Mouse (Mus musculus): ENCODE measurements at regions not wholly inside any gene's neighbourhood (a gene's known extent, or its start where the extent isn't known, plus 50 kb on each side); places are given as distances from the start of the nearest gene placed in this dataset.

GRCm38 (mm10) chr8:89604461-89604860, 560.5 kb upstream of the Sall1 start:
- no peak overlapping the region for H3K4me3 ChIP-seq
- TF ChIP-seq POLR2A (IDR thresholded peaks at IDR 0.05; ENCODE audit: insufficient read depth, low read depth, low read length) (no peak), CTCF (IDR thresholded peaks at IDR 0.05) (no peak), EP300 (IDR thresholded peaks at IDR 0.05; ENCODE audit: insufficient read depth, low read depth, low read length) (no peak)
- H3K4me1 ChIP-seq (ENCODE audit: control insufficient read depth, insufficient read depth, low read length), result no peaks in the 10 kb centered on the region
- intact Hi-C loops (cut with DNase I), result no loop called here
- DNase-seq, result no peak
- 85% methylated on average over 3 of the region's 3 CpGs for WGBS
- no peak overlapping the region for H3K9ac ChIP-seq (ENCODE audit: low read depth, low read length)
- H3K27me3 ChIP-seq (ENCODE audit: control insufficient read depth, insufficient read depth, low read length), result no peaks in the 10 kb centered on the region
- H3K79me2 ChIP-seq (replicated peaks; ENCODE audit: control insufficient read depth, insufficient read depth, low read length), result no peaks in the 10 kb centered on the region
- H3K27ac ChIP-seq, result no peak overlapping the region
- no peaks in the 10 kb centered on the region for H3K36me3 ChIP-seq (ENCODE audit: control insufficient read depth, insufficient read depth, low read length)

DNA sequence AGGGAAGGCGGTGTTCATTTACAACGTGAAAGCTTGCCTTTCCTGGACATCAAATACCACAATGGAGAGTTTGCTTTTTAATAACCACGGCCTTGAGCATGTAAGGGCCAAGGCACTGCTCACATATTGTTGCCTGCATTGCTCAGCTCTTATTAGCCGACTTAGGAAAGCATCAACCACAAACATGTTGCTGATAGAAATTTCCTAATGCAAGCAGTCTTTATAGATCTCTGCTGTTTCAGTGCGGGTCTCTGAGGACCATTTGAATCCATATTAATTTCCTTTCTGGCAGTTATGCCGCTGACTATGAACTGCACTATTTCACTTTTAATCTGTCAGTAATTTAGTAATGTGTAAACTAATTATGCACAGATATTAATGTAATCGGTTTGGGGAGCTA, 552.4 kb upstream of the Sall1 start:
- Histone ChIP-seq H3K4me3 (no peak overlapping the region), H3K9ac (ENCODE audit: low read depth, low read length) (no peak overlapping the region), H3K4me1 (ENCODE audit: control insufficient read depth, insufficient read depth, low read length) (no peaks in the 10 kb centered on the region), H3K27me3 (ENCODE audit: control insufficient read depth, insufficient read depth, low read length) (no peaks in the 10 kb centered on the region), H3K27ac (no peak overlapping the region), H3K36me3 (ENCODE audit: control insufficient read depth, insufficient read depth, low read length) (no peaks in the 10 kb centered on the region), H3K79me2 (replicated peaks; ENCODE audit: control insufficient read depth, insufficient read depth, low read length) (no peaks in the 10 kb centered on the region)
- DNase-seq, result no peak
- TF ChIP-seq EP300 (IDR thresholded peaks at IDR 0.05; ENCODE audit: insufficient read depth, low read depth, low read length), result no peak
- TF ChIP-seq CTCF (IDR thresholded peaks at IDR 0.05), result no peak
- TF ChIP-seq POLR2A (IDR thresholded peaks at IDR 0.05; ENCODE audit: insufficient read depth, low read depth, low read length), result no peak
- WGBS, result 79% methylated on average over 7 of the region's 7 CpGs
- intact Hi-C loops (cut with DNase I), result no loop called here

- no peaks in the 10 kb centered on the region for H3K36me3 ChIP-seq (ENCODE audit: control insufficient read depth, insufficient read depth, low read length)
- TF ChIP-seq CTCF (IDR thresholded peaks at IDR 0.05), result no peak
- TF ChIP-seq EP300 (IDR thresholded peaks at IDR 0.05; ENCODE audit: insufficient read depth, low read depth, low read length), result no peak
- TF ChIP-seq POLR2A (IDR thresholded peaks at IDR 0.05; ENCODE audit: insufficient read depth, low read depth, low read length), result no peak
These were observed 539.1 kb upstream of the Sall1 start for GRCm38 (mm10) chr8:89583091-89583490.

GRCm38 (mm10) chr8:89582566-89582965, 538.6 kb upstream of the Sall1 start:
- Histone ChIP-seq H3K27ac (no peak overlapping the region), H3K9ac (ENCODE audit: low read depth, low read length) (no peak overlapping the region), H3K36me3 (ENCODE audit: control insufficient read depth, insufficient read depth, low read length) (no peaks in the 10 kb centered on the region), H3K4me3 (no peak overlapping the region), H3K4me1 (ENCODE audit: control insufficient read depth, insufficient read depth, low read length) (no peaks in the 10 kb centered on the region), H3K79me2 (replicated peaks; ENCODE audit: control insufficient read depth, insufficient read depth, low read length) (no peaks in the 10 kb centered on the region), H3K27me3 (ENCODE audit: control insufficient read depth, insufficient read depth, low read length) (no peaks in the 10 kb centered on the region; the same call in 1 of the 2 replicates)
- intact Hi-C loops (cut with DNase I), result no loop called here
- no peak for DNase-seq
- TF ChIP-seq POLR2A (IDR thresholded peaks at IDR 0.05; ENCODE audit: insufficient read depth, low read depth, low read length) (no peak), CTCF (IDR thresholded peaks at IDR 0.05) (no peak), EP300 (IDR thresholded peaks at IDR 0.05; ENCODE audit: insufficient read depth, low read depth, low read length) (no peak)

More at GRCm38 (mm10) chr8:89583091-89583490, 539.1 kb upstream of the Sall1 start:
- no peak overlapping the region for H3K9ac ChIP-seq (ENCODE audit: low read depth, low read length)
- H3K4me3 ChIP-seq, result no peak overlapping the region
- intact Hi-C loops (cut with DNase I), result no loop called here
- no peaks in the 10 kb centered on the region for H3K4me1 ChIP-seq (ENCODE audit: control insufficient read depth, insufficient read depth, low read length)
- H3K79me2 ChIP-seq (replicated peaks; ENCODE audit: control insufficient read depth, insufficient read depth, low read length), result no peaks in the 10 kb centered on the region
- no peaks in the 10 kb centered on the region; the same call in 1 of the 2 replicates for H3K27me3 ChIP-seq (ENCODE audit: control insufficient read depth, insufficient read depth, low read length)
- no peak overlapping the region for H3K27ac ChIP-seq
- no peak for DNase-seq

- TF ChIP-seq CTCF (IDR thresholded peaks at IDR 0.05) (peak; percentile 69), EP300 (IDR thresholded peaks at IDR 0.05; ENCODE audit: insufficient read depth, low read depth, low read length) (no peak)
- intact Hi-C loops (cut with DNase I), result no loop called here
- Histone ChIP-seq H3K27ac (no peak overlapping the region), H3K27me3 (ENCODE audit: control insufficient read depth, insufficient read depth, low read length) (no peaks in the 10 kb centered on the region; the same call in none of the 2 replicates), H3K4me3 (no peak overlapping the region), H3K9ac (ENCODE audit: low read depth, low read length) (no peak overlapping the region), H3K36me3 (ENCODE audit: control insufficient read depth, insufficient read depth, low read length) (no peaks in the 10 kb centered on the region), H3K79me2 (replicated peaks; ENCODE audit: control insufficient read depth, insufficient read depth, low read length) (no peaks in the 10 kb centered on the region), H3K4me1 (ENCODE audit: control insufficient read depth, insufficient read depth, low read length) (no peaks in the 10 kb centered on the region)
- 3% methylated on average over 13 of the region's 13 CpGs for WGBS
- DNase-seq, result peak; percentile 40 to 67
These were observed 527.9 kb upstream of the Sall1 start for GRCm38 (mm10) chr8:89571816-89572215.

DNA sequence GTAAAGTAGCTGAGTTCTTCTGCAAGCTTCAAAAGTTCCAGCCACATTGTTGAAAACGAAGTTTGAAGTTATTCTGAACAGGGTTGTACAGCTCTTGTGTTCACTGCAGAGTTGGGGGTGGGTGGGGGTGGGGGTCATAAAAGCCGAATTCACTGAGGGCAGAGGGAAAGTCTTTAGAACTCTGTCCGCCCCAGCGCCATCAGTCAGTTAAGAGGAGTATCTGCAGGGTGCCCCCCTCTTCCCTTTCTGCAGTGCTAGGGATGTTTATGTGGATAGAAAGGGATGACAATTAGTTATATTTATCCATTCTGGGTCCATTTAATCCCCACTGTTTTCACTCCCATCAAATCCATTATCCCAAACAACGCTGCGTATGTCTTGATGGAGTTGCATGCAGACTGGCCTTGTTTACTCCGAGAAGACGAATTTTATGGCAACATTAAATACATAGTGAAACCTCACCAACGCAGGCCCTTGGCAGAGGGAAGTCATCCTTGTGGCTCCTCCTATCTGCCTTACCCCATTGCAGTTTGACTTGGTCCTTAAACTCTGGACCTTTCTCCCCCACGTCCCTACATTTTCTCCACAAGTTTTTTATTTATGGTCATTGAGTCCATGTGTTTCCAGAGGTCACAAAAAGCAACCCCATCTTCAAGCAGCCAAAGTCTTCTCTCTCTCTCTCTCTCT, 526.8 kb upstream of the Sall1 start:
- DNase-seq, result no peak
- H3K27me3 ChIP-seq (ENCODE audit: control insufficient read depth, insufficient read depth, low read length), result no peaks in the 10 kb centered on the region; the same call in none of the 2 replicates
- no peaks in the 10 kb centered on the region for H3K79me2 ChIP-seq (replicated peaks; ENCODE audit: control insufficient read depth, insufficient read depth, low read length)
- no peaks in the 10 kb centered on the region for H3K4me1 ChIP-seq (ENCODE audit: control insufficient read depth, insufficient read depth, low read length)
- no peak overlapping the region for H3K4me3 ChIP-seq
- 75% methylated on average over 10 of the region's 10 CpGs for WGBS
- intact Hi-C loops (cut with DNase I), result no loop called here
- TF ChIP-seq CTCF (IDR thresholded peaks at IDR 0.05) (no peak), POLR2A (IDR thresholded peaks at IDR 0.05; ENCODE audit: insufficient read depth, low read depth, low read length) (no peak), EP300 (IDR thresholded peaks at IDR 0.05; ENCODE audit: insufficient read depth, low read depth, low read length) (no peak)
- no peaks in the 10 kb centered on the region for H3K36me3 ChIP-seq (ENCODE audit: control insufficient read depth, insufficient read depth, low read length)
- H3K27ac ChIP-seq, result no peak overlapping the region
- H3K9ac ChIP-seq (ENCODE audit: low read depth, low read length), result no peak overlapping the region
